Mouse (Mus musculus): ENCODE results near the gene Sept9.

Gene Sept9

DNA sequence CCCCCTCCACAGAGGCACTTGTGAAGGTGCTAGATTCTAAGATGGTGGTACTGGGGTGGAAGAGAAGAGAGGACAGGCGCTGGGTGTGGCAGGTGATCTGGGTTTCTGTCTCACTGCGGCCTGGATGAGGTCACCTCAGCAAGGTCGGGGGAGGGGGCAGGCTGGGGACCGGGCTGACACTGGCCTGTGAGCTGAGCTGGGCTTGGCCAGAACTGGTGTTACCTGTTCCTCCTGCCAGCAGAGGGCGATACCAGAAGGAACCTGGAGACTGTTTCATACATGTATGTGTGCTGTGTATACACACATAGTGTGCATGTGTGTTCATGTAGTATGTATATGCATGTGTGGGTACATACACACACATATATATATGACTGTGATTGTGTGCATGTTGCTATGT lies 23.2 kb upstream of the Sept9 start:
- no peak for DNase-seq (ENCODE audit: low read depth, low spot score)

- no peak for DNase-seq (ENCODE audit: low read depth, low spot score)
These were observed 22.6 kb upstream of the Sept9 start for GRCm38 (mm10) chr11:117176900-117177299.

DNA sequence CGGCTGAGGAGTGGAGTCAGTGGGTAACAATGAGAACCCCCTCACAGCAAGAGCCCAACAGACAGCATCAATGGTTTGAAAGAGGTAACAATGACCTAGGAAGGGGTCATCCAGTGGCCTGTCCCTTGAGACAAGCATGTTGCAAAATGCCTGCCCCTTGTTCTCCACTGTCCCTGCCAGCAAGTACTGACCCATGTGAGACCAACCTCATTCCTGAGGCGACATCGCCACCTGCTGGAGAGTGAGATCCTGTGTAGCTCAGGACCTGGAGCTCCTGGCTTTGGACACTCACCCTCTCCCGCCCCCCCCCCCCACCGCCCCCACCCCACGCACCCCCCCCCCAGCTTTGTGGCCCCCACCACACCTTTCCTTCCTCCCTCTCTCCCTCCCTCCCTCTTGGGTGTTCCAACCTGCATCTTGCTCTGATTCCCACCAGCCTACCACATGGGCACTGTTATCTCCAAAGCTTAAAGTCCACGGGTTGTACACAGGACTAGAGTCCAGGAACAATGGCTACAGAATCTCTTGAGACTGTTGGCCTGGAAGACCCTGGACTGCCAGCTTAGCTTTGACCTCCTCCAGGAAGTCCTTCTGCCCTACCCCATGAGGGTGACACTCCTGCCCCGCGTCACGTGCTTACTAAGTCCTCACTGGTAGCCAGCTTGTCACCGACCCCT lies 22.0 kb upstream of the Sept9 start:
- peak; percentile 81 for DNase-seq (ENCODE audit: low read depth, low spot score)

- no peak for DNase-seq (ENCODE audit: low read depth, low spot score)
These were observed 19.6 kb upstream of the Sept9 start for GRCm38 (mm10) chr11:117179902-117180301.

- DNase-seq (ENCODE audit: low read depth, low spot score), result no peak
These were observed 16.7 kb upstream of the Sept9 start for GRCm38 (mm10) chr11:117182808-117183207.

DNA sequence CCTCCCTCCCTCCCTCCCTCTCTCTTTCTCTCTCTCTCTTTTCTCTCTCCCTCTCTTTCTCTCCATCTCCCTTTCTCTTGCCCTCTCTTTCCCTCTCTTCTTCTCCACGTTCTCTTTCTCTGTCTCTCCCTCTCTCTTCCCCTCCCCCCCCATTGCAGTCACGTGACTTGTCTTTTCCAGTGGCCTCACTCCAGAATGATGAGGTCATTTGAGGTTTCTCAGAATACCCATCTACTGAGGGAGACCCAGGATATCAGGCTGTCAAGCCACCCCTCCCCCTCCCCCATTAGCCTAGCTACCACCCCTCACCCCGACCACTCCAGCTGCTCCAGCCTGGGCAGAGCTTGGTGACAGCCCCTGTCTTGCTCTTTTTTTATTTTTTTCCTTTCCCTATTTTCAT lies 16.2 kb upstream of the Sept9 start:
- DNase-seq (ENCODE audit: low read depth, low spot score), result no peak

DNA sequence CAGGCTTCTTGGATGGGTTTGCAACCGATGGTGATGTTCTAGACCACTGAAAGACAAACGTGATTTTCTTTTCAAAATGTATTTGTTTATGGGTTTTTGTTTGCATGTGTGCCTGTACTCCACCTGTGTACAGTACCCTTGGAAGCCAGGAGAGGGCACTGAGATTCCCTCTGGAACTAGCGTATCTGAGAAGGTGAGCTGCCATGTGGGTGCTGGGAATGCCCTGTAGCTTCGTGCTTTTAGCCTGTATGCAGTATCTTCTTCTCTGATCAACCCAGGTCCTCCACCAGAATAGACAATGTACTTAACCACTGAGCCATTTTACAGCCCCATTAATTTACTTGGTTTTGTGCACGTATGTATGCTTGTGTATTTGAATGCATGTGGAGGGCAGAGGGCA lies 15.6 kb upstream of the Sept9 start:
- no peak for DNase-seq (ENCODE audit: low read depth, low spot score)

GRCm38 (mm10) chr11:117185076-117185933 lies 14.2 kb upstream of the Sept9 start:
- DNase-seq (ENCODE audit: low read depth, low spot score), result no peak

DNA sequence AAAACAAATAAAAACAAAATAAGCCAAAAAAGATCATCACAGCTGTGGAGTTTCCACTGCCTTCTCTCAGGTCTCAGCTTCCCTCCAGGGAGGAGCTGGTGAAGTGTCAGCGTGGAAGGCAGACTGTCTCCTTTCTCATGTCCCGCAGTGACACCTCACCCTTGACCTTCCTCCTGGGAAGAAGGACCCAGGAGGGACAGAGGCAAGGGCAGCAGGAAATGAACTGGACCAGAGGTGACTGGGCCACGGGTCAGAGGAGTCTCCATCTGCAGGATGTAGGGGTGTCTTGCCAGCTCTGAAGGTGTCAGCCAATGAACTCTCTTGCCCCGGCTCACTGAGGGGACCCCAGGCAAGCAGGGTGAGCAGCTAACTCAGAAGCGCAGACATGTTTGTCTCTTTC lies 7.9 kb upstream of the Sept9 start:
- DNase-seq (ENCODE audit: low read depth, low spot score), result no peak

GRCm38 (mm10) chr11:117194475-117194937 lies 5.0 kb upstream of the Sept9 start:
- DNase-seq (ENCODE audit: low read depth, low spot score), result no peak

DNA sequence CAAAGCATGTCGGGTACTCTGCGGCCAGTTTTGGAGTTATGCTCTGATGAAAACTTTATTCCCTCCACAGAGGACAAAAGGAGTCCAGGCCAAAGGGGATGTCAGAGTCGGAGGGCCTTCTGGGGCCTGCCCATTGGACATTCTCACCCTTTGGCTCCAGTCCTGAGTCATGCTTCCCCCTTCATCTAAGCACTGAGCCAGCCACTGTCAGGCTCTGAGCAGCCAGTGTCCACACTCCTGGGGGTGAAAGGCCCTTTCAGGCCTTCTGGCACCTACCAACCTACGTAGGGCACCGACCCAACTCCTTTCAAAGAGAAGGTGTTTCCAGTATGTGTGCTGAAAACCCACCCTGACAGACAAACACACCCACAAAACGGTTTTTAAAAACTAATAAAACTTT lies 3.8 kb upstream of the Sept9 start:
- DNase-seq (ENCODE audit: low read depth, low spot score), result no peak

DNA sequence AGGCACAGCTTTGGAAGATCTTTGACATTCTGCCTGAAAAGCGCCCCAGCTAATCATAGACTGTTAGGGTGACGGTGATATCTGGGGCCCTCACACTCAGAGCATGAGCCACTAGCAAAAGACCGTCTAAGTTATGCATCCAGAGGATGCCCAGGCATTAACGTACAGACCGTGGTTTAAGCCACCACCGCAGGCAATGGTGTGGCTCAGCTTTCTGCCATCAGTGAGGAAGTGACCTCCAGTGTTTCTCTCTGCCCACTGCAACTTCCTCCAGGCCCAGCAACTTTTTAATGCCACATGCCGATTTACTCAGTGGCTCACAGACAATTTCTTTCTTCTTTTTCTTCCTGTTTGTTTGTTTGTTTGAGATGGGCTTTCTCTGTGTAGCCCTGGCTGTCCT lies 2.8 kb upstream of the Sept9 start:
- DNase-seq (ENCODE audit: low read depth, low spot score), result no peak

DNA sequence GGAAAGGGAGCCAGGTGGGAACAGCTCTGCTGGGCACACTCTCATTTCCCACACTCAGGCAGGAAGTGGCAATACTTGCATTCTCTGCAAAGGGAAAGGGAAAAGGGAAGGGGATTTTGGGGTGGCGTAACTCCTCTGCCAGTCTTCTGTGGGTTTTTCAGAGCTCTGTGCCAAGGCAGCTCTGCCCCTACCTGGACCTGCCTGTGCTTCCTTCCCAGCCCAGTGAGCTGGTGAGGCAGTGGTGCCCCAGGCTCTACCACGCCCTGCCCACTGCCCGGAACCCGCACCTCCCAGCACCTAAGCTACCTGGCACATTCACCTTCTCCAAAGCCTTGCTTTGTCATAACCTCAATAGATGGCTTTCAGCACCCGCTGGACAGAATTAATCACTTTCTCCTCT lies 1.3 kb upstream of the Sept9 start:
- DNase-seq (ENCODE audit: low read depth, low spot score), result no peak

DNA sequence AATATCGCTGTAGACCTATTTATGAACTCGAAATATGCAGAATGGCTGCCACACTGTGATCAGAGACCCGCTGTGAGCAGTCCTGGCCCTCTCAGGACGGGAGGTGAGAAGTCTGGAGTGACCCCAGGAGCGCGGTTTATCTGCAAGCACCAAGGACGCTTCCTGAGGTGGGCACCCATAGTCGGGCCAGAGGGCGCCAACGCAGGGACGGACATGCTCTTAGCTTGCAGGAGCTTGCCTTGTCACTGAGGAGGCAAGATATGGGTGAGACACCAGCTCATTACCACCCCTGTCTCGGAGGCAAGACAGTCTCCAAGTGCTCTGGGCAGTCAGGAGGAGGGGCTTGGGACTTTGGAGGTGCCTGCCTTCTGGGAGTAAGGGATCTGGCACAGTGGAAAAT lies 2.4 kb downstream of the Sept9 start:
- DNase-seq (ENCODE audit: low read depth, low spot score), result no peak

DNA sequence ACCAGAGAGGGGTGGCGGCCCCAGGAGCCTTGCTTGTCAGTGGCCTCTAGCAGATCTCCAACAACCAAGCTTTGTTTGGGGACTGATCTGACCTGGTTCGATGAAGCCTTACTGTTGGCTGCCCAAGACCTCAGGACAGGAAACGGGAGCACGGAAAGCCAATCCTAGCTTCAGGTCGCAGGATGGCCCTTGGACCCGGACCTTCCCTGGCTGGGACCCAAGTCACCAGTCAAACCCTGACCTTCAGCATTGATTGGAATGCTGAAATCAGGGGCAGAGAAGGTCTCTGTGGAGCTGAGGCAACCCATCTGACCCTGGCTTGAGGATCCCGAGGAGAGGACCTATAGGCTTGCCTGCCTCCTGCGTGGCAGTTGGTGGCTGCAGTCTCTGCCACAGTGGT lies 5.1 kb downstream of the Sept9 start:
- no peak for DNase-seq (ENCODE audit: low read depth, low spot score)

- DNase-seq (ENCODE audit: low read depth, low spot score), result no peak
These were observed 5.6 kb downstream of the Sept9 start for GRCm38 (mm10) chr11:117205042-117205441.

DNA sequence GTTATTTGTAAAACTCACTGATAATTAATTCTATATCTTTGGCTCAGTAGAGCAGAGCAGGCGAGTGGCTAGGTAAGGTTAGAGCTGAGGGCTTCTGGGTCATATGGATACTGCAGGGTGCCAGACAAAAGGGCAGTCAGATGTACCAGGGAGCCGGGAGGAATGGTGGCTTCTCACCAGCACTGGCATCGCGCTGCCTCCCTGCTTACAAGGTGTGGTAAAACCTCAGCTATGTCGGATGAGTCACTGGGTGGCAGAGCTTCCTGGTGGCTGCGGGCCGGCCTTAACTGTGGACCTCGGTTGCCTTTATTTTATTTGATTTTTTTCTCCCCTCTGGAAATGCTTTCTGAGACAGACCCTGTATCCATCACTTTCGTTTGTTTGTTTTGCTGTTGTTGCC lies 6.0 kb downstream of the Sept9 start:
- DNase-seq (ENCODE audit: low read depth, low spot score), result no peak

DNA sequence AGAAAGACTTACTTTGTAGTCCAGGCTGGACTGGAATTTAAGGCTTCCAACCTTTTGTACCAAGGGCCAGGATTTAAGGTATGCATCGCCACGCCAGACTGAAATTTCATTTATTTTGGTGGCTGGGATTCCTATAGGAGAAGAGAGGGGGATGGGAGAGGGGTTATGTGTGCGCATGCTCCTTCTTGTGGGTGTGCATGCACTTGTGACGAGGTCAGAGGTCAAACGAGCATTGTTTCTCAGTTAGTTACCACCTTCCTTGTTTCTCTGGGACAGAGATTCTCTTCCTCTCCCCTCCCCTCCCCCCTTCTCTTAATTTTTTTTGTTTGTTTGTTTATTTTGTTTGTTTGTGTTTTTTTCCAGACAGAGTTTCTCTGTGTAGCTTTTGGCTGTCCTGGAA lies 8.0 kb downstream of the Sept9 start:
- DNase-seq (ENCODE audit: low read depth, low spot score), result no peak

DNA sequence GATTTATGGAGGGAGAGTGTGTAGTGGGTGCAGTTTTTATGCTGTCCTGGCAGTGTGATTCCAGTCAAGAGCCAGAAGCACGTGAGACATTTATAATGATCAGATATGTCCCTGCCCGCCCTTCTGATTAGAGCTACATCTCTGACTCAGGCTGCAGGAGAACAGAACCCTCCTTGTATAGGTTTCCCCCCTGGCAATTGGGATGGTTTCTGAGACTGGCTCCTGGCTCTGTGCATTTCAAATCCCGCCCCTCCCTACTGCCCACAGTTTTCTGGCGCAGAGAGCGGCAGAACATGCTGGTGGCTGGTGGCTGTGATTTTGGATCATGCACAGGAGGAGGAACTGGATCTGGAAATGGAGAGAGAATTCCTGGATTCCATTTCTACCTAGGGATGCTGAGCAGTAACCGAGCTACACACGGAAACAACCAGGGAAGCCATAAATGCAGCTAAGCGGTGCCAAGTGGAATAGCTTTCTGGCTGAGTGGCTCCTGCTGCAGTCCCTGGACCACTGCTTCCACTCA lies 8.8 kb downstream of the Sept9 start:
- DNase-seq (ENCODE audit: low read depth, low spot score), result no peak

- DNase-seq (ENCODE audit: low read depth, low spot score), result no peak
These were observed 17.3 kb downstream of the Sept9 start for GRCm38 (mm10) chr11:117216713-117217112.

- DNase-seq (ENCODE audit: low read depth, low spot score), result no peak
These were observed 18.6 kb downstream of the Sept9 start for GRCm38 (mm10) chr11:117218070-117218469.

- no peak for DNase-seq (ENCODE audit: low read depth, low spot score)
These were observed 19.0 kb downstream of the Sept9 start for GRCm38 (mm10) chr11:117218498-117218897.

GRCm38 (mm10) chr11:117220777-117221176 lies 21.3 kb downstream of the Sept9 start:
- DNase-seq (ENCODE audit: low read depth, low spot score), result no peak
